Mouse (Mus musculus): ENCODE results near the gene Arhgap33. TPM values are rescaled to one million over a fixed set of nuclear protein-coding genes. Genes with fewer than 3 reads are reported as not detected.
"Not testable (repeated sequence)": the region's sequence is repeated elsewhere in the genome, so short reads cannot be mapped to it uniquely, and the experiment has no call there.

Gene Arhgap33
- polyA plus RNA-seq, 1 experiment from 2014 or later: 158 TPM

DNA sequence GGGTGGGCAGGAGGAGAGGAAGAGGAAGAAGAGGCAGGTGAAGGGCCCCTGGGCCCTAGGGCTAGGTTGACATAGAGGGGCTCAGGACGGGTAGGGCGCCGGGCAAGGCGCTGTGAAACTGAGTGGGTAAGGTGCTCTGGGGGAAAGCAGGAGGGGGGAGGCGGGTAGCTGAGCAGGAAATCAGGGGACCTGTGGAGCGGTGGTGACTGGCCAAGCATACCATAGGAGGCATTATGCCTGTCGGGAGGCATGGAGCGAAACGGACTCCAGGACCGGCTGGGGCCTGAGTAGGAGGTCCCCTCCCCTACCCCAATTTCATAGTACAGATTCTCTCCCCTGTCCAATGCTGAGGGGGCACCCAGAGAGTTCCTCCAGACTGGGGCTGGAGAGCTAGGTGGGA lies 12.0 kb downstream of the Arhgap33 start:
- Histone ChIP-seq H3K4me3 (no peak overlapping the region), H3K27ac (no peak overlapping the region), H3K9ac (no peak overlapping the region), H3K36me3 (replicated peaks) (peaks cover 48% of the 10 kb centered on the region), H3K27me3 (replicated peaks) (no peaks in the 10 kb centered on the region), H3K9me3 (no peaks in the 10 kb centered on the region), H3K4me1 (peaks cover 9% of the 10 kb centered on the region; the same call in 1 of the 2 replicates), H3K4me2 (no peak overlapping the region)
- WGBS: 79% methylated on average over 10 of the region's 10 CpGs
- ATAC-seq (replicated peaks): no peak; the same call in 1 of the 2 replicates

- H3K9ac ChIP-seq: no peak overlapping the region
- no peak overlapping the region for H3K4me3 ChIP-seq
- no peaks in the 10 kb centered on the region for H3K27me3 ChIP-seq (replicated peaks)
- H3K36me3 ChIP-seq (replicated peaks): peaks cover 28% of the 10 kb centered on the region; the same call in 1 of the 2 replicates
- H3K27ac ChIP-seq: peak overlapping the region; percentile 29; the same call in 1 of the 2 replicates
- ATAC-seq (replicated peaks): peak; percentile 24; the same call in 1 of the 2 replicates
- H3K4me1 ChIP-seq: peaks cover 9% of the 10 kb centered on the region; the same call in 1 of the 2 replicates
- 72% methylated on average over 5 of the region's 5 CpGs for WGBS
- H3K9me3 ChIP-seq: no peaks in the 10 kb centered on the region
- H3K4me2 ChIP-seq: no peak overlapping the region
Observed at GRCm38 (mm10) chr7:30520856-30521255, 14.0 kb downstream of the Arhgap33 start.

DNA sequence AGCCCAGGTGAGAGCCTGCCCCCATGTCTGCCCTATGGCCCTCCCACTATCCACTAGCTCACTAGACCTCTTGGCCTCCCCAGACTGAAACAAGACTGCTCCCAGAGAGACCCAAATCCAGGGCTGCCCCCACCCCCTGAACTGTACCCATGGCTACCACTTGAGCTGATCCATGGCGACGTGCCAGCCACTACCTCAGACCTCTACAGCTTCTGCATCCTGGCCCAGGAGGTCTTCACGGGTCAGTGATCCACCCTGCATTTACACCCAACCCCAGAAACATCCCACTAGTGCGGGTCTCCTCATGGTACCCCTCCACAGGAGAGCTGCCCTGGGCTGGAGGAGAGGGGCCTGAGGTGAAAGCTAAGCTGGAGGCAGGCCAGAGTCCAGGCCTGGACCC lies 14.5 kb downstream of the Arhgap33 start:
- WGBS: 42% methylated on average over 4 of the region's 4 CpGs
- no peak for ATAC-seq (replicated peaks)
- no peak overlapping the region for H3K9ac ChIP-seq

DNA sequence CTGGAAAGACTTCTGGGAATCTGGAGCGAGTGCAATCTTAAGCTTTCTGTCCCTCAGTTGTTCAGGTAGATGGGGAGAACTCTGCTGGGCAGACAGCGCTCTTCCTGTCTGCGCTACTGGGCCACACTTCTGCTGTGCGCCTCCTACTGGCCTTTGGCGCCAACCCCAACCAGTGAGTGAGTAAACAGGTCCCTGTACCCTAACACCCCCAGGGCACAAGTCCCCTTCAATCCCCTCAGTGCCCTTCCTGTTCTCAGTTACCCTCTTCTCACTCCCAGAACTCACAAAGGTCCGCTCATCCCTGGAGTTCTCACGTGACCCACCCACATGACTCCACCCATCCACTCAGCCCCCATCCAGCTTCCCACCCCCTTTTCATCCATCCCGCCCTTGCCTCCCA lies 16.5 kb downstream of the Arhgap33 start:
- H3K9me3 ChIP-seq: no peaks in the 10 kb centered on the region
- H3K4me1 ChIP-seq: peaks cover 9% of the 10 kb centered on the region; the same call in 1 of the 2 replicates
- no peak overlapping the region for H3K27ac ChIP-seq
- H3K4me2 ChIP-seq: no peak overlapping the region
- ATAC-seq (replicated peaks): no peak
- H3K4me3 ChIP-seq: no peak overlapping the region
- 37% methylated on average over 8 of the region's 8 CpGs for WGBS
- no peak overlapping the region for H3K9ac ChIP-seq
- no peaks in the 10 kb centered on the region for H3K27me3 ChIP-seq (replicated peaks)
- peaks cover 5% of the 10 kb centered on the region; the same call in 1 of the 2 replicates for H3K36me3 ChIP-seq (replicated peaks)

More for the DNA sequence above, 14.5 kb downstream of the Arhgap33 start:
- no peak overlapping the region for H3K4me3 ChIP-seq
- H3K27ac ChIP-seq: no peak overlapping the region
- H3K4me1 ChIP-seq: peaks cover 9% of the 10 kb centered on the region; the same call in 1 of the 2 replicates
- no peaks in the 10 kb centered on the region for H3K27me3 ChIP-seq (replicated peaks)
- H3K36me3 ChIP-seq (replicated peaks): peaks cover 24% of the 10 kb centered on the region; the same call in 1 of the 2 replicates
- no peaks in the 10 kb centered on the region for H3K9me3 ChIP-seq
- no peak overlapping the region for H3K4me2 ChIP-seq

GRCm38 (mm10) chr7:30515003-30515760 lies 19.7 kb downstream of the Arhgap33 start:
- Histone ChIP-seq H3K4me1 (no peaks in the 10 kb centered on the region; the same call in 1 of the 2 replicates), H3K9ac (no peak overlapping the region), H3K36me3 (replicated peaks) (no peaks in the 10 kb centered on the region), H3K9me3 (no peaks in the 10 kb centered on the region), H3K4me2 (no peak overlapping the region), H3K27ac (no peak overlapping the region), H3K27me3 (replicated peaks) (no peaks in the 10 kb centered on the region), H3K4me3 (no peak overlapping the region)
- ATAC-seq (replicated peaks): no peak
- WGBS: 62% methylated on average over 24 of the region's 24 CpGs

DNA sequence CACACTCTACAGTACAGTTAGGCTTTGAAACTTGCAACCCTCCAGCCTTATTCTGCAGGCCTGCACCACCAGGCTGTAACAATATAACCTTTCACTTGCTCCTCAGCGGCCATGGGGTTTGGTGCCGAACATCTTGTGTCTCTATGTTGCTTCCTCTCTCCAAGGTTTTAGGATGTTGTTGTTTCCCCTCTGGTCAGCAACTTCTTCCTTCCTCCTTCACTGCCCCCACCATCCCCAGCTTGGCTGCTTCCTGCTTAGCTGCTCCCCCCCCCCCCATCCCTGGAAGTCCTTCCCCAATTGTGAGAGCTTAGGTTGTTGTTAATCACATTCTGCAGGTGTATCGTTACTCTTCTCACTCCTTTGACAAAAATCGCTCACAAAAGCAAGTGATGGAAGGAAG lies 26.8 kb downstream of the Arhgap33 start:
- Histone ChIP-seq H3K27me3 (replicated peaks) (no peaks in the 10 kb centered on the region), H3K9ac (no peak overlapping the region), H3K36me3 (replicated peaks) (no peaks in the 10 kb centered on the region), H3K4me1 (no peaks in the 10 kb centered on the region), H3K4me3 (no peak overlapping the region), H3K4me2 (no peak overlapping the region), H3K9me3 (no peaks in the 10 kb centered on the region), H3K27ac (no peak overlapping the region)
- ATAC-seq (replicated peaks): no peak
- WGBS: 64% methylated on average over 4 of the region's 4 CpGs

DNA sequence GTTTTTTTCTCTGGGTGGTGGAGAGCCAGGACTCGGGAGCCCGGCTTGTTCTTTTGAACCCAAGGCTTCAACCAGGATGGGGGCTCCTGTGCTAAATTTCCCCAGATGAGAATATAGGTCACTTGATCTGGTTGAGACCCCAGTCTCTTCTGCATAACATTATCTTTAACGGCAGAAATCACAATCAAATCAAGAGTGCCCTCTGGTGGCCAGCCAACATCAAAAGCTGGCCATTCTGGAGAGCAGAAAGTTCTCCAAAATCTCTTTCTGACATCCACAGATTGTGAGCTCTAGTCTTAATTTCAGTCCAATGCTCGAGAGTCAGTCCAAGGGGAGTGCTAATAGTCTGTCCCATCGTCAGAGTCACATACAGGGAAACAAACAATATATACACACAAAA lies 33.7 kb downstream of the Arhgap33 start:
- not testable (repeated sequence) for H3K27me3 ChIP-seq (replicated peaks); H3K27ac ChIP-seq; H3K9ac ChIP-seq; H3K4me1 ChIP-seq; H3K36me3 ChIP-seq (replicated peaks); H3K9me3 ChIP-seq; H3K4me3 ChIP-seq; ATAC-seq (replicated peaks); H3K4me2 ChIP-seq
- WGBS: 77% methylated on average over 5 of the region's 5 CpGs

DNA sequence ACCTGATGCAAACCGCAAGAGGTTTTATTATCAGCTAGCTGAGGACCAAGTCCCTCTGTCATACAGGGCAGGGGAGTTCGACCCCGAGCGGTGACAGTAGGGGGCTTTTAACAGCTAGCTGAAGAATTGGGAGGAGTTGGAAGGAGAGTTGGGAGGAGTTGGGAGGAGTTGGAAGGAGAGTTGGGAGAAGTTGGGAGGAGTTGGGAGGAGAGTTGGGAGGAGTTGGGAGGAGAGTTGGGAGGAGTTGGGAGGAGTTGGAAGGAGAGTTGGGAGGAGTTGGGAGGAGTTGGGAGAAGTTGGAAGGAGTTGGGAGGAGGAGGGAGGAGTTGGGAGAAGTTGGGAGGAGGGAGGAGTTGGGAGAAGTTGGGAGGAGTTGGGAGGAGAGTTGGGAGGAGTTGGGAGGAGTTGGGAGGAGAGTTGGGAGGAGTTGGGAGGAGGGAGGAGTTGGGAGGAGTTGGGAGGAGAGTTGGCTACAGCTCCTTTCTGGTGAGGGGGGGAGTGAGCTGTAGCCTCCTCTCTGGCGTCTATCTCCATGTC lies 39.3 kb downstream of the Arhgap33 start:
- 62% methylated on average over 5 of the region's 5 CpGs for WGBS
- not testable (repeated sequence) for ATAC-seq (replicated peaks); H3K4me2 ChIP-seq; H3K4me3 ChIP-seq; H3K27me3 ChIP-seq (replicated peaks); H3K9ac ChIP-seq; H3K36me3 ChIP-seq (replicated peaks); H3K9me3 ChIP-seq; H3K27ac ChIP-seq; H3K4me1 ChIP-seq

DNA sequence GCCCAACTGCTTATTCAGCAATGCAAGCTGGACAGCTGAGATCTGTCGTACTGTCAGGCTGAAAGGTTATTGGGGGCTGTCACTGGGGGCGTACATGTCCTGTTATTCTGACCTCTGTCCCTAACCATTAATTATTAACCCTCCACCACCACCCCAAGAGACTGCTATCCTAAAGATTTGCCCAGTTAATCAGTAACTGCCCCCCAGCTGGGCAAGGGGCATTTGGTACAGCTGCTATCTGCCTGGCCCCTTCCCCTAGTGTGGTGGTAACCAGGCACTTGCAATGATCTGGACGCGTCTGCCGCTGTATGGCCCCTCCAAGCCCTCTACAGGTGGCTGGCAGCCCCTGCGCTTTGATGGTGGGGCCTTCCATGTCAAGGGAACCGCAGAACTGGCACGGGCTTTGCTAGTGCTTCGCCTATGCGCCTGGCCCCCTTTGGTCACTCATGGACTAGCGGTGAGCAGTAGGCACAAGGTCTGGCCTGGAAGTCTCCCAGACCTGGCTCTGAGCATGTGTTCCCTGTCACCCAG lies 41.4 kb downstream of the Arhgap33 start, which contains the start of gene Prodh2:
TSS of gene Prodh2 (plus strand) at position 222 of the 531 bp plus-strand sequence.
- peaks cover 7% of the 10 kb centered on the region for H3K27me3 ChIP-seq (replicated peaks)
- no peak within 1 kb of the TSS for H3K27ac ChIP-seq
- no peaks in the 10 kb centered on the region for H3K36me3 ChIP-seq (replicated peaks)
- no peak within 1 kb of the TSS for H3K4me2 ChIP-seq
- no peaks in the 10 kb centered on the region for H3K4me1 ChIP-seq
- H3K9me3 ChIP-seq: no peaks in the 10 kb centered on the region
- no peak for ATAC-seq (replicated peaks)
- WGBS: 56% methylated on average over 11 of the region's 11 CpGs
- no peak within 1 kb of the TSS for H3K9ac ChIP-seq
- H3K4me3 ChIP-seq: no peak within 1 kb of the TSS

DNA sequence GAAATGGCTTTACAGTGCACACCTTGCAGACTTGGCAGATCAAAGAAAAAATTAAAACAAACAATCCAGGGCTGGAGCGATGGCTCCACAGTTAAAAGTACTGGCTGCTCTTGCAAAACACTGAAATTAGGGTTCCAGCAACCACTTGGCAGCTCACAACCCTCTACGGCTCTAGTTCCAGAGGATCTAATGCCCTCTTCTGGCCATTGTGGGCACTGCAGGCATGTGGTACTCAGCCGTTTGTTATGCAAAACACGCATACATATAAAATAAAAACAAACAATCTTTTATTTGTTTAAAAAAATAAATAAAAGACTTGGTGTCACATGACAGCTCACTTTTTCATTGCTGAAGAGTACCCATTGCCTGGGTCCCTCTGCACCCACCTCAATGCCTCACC lies 42.1 kb downstream of the Arhgap33 start:
- no peak for ATAC-seq (replicated peaks)
- no peaks in the 10 kb centered on the region for H3K9me3 ChIP-seq
- no peak overlapping the region for H3K4me3 ChIP-seq
- H3K4me2 ChIP-seq: no peak overlapping the region
- H3K27me3 ChIP-seq (replicated peaks): peaks cover 7% of the 10 kb centered on the region
- no peaks in the 10 kb centered on the region for H3K36me3 ChIP-seq (replicated peaks)
- WGBS: 14% methylated on average over 4 of the region's 4 CpGs
- H3K27ac ChIP-seq: no peak overlapping the region
- no peak overlapping the region for H3K9ac ChIP-seq
- no peaks in the 10 kb centered on the region for H3K4me1 ChIP-seq

DNA sequence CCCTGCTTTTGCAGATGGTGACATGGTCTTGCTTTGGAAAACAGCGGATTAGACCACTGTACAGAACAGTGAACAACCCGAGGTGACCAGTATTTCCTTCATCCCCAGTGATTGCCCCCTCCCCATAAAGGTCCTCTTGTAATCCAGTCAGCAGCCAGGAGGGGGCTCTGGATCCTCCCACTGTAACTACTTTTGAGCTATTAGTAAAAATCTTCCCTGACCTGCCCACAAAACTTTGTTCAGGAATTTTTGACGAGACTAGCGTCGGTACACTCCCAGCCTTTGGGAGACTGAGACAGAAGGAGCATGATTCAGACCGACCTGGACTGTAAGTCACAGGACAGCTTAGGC lies 43.9 kb downstream of the Arhgap33 start:
- Histone ChIP-seq H3K27ac (no peak overlapping the region), H3K9ac (no peak overlapping the region), H3K4me1 (no peaks in the 10 kb centered on the region), H3K9me3 (no peaks in the 10 kb centered on the region), H3K36me3 (replicated peaks) (no peaks in the 10 kb centered on the region), H3K27me3 (replicated peaks) (peaks cover 7% of the 10 kb centered on the region), H3K4me3 (no peak overlapping the region), H3K4me2 (no peak overlapping the region)
- WGBS: 16% methylated on average over 6 of the region's 6 CpGs
- ATAC-seq (replicated peaks): no peak

DNA sequence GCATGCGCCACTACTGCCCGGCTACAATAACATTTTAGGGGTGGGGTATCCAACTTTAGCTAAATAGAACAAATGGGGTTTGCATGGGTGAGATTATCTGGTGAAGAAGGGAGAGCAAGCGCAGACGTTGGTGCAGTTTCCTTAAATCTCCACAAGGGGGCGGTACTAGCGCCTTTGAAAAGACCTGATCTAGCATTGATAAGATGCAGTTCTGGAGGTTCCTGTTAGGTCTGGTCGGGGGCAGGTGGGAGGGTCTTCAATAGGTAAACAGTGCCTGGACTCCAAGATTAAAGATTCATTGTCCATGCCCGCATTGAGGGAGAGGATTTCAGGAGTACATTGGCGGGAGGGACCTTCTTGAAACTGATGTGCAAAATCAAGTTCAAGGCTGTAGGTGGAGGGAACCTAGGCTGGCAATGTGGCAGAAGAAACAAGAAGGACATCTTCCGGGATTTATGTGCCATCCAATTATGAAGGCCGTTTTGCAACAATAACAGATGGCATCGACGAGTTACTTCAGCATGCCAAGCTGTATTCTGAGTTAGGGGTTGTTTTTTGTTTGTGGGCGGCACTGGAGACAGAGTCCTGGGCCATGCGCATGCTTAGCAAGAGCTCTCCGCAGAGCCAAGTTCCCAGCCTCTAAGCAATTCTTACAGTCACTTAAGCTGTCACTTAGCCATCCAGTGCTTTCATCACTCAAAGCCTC lies 44.5 kb downstream of the Arhgap33 start:
- Histone ChIP-seq H3K4me3 (no peak overlapping the region), H3K9ac (no peak overlapping the region), H3K27me3 (replicated peaks) (peaks cover 7% of the 10 kb centered on the region), H3K9me3 (no peaks in the 10 kb centered on the region), H3K36me3 (replicated peaks) (no peaks in the 10 kb centered on the region), H3K4me2 (no peak overlapping the region), H3K27ac (no peak overlapping the region), H3K4me1 (no peaks in the 10 kb centered on the region)
- WGBS: 31% methylated on average over 16 of the region's 16 CpGs
- no peak for ATAC-seq (replicated peaks)
